Mouse (Mus musculus): ENCODE measurements at regions not wholly inside any gene's neighbourhood (a gene's known extent, or its start where the extent isn't known, plus 50 kb on each side); places are given as distances from the start of the nearest gene placed in this dataset.
"Not testable (repeated sequence)": the region's sequence is repeated elsewhere in the genome, so short reads cannot be mapped to it uniquely, and the experiment has no call there.

DNA sequence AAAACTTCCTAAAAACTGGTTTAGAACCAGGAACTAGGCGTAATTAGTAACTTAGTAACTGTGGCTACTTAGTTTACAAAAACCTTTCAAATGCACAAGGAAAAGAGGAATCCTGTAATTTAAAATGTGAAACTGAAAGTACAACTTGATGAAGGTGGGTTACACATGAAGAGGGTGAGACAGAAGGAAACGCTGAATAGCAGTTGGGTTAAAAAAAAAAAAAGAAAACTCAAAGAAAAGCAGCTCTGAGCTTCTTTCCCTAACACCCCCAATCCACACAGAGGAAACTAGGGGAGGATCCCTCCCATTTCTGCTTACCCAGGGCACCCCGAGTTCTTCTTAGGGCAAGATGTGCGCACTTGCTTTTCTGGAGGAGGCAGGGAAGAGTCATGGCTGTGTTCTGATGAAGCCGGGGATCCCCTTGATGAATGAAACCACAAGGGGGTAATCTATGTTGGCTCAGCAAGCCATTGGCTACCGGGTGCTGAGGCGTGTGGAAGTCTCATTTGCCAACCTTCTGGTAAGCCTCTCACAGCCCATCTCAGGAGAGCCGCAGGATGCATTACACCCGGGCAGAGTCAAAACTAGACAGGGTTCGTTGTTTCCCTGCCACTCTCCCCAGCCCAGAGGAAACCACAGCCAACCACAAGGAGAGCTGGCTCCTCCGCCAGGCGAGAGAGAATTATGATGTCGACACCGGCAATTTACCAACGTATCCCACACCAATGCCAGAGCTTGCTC is 167.4 kb upstream of the Klf14 start:
- intact Hi-C loops (cut with DNase I), result no loop called here
- no peak for DNase-seq

DNA sequence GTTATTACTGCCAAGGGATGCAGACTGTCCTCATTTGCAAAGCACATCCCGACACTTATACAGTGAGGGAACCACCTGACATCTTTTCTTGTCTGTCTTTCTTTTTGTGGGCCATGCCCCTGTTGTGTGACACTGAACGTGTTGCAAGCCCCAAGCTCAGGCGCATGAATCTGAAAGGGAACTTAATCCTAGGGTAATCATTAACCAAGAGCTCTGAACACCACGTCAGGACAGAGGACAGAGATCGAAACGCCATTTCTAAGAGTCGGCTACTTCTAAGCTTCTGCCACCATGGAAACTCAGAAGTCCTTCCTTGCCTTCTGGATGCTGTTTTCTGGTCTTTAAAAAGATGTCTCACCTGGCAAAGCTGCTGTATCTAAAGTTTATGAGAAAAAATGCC is 170.3 kb upstream of the Klf14 start:
- intact Hi-C loops (cut with DNase I), result no loop called here
- no peak for DNase-seq

DNA sequence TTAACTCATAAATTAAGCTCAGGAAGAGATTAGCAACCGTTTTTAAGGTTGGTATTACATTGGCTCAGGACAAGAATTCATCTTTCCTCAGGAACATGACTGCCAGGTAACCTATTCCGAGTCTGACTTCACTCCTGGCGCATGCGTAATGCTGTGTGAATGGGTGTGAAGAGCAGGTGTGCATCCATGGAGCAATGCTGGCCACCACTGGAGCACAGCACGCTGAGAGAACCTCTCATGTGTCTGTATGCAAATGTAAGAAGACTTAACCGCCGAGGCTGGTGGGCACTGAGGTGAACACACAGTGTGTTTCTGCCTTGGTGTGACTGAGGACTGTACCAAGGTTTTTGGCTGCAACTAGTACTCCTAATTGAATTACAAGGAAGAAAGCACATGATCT is 171.1 kb upstream of the Klf14 start:
- no peak for DNase-seq
- intact Hi-C loops (cut with DNase I), result no loop called here

DNA sequence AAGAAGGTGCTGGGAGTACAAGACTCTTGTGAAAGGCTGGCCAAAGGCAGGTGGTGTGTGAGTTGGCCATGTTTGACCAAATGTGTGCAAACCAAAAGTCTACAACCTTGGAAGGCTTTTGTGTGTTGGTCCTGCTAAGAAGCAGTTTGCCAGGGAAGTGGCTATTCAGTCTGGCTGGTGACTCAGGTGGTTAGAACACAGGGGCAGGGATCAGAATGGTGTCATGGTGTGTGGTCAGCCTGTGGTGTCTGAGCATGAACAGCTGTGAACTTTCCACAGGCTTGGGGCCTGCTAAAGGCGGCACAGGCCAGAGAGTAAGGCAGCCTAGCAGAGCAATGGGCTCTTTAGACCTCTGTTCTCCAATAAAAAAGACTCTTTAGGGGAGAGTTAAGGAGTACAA is 171.6 kb upstream of the Klf14 start:
- no peak for DNase-seq
- intact Hi-C loops (cut with DNase I), result no loop called here

DNA sequence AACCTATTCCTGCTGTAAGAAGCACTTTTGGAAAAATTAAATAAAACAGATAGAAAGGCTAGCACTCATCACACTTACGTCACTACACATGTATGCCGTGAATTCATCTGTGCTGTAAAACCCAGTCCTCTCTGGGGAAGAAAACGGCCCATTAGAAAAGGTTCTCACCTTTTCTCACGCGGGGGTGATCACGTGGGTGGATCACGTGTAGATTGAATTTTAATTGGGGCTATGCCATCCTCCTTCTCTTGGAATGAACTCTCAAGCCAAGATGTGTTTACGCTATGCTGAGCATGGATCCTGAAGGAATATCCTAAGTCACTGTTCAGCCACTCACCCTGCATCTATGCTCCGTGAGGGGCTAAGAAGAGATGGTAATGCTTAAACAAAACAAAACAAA is 172.8 kb upstream of the Klf14 start:
- no peak for DNase-seq
- intact Hi-C loops (cut with DNase I), result no loop called here

DNA sequence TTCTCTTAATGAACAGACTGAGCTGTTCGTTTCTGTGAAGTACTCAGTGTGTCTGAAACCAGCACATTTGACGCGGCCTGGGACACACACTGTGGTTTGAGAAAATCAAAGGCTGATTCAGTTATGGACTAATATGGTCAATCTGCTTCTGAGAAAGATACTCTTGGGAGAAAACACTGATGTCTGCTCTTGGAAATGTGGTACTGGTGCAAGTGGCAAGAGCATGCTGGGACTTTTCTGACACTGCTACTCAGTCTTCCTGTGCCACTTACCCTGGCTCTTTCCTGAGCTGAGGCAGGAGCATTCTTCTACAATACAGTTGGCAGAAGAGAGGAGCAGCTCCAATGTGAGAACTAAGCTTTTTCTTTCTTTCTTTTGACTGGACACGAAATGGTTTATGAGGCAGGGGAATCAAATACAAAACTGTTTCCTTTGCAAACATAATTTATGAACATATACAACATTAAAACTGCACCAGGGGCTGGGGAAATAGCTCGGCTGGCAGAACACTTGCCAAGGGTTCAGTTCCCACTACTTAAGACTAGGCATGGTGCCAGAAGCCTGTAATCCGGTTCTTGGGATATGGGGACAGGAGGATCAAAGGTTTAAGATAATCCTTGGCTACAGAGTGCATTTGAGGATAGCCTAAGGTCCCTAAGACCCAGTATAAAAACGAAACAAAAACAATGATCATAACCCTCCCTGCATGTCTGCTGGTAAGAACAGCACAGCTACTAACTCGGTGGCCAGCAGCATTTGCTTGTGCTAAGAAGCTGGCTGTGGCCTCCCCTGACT is 173.7 kb upstream of the Klf14 start:
- DNase-seq, result no peak
- intact Hi-C loops (cut with DNase I), result no loop called here

DNA sequence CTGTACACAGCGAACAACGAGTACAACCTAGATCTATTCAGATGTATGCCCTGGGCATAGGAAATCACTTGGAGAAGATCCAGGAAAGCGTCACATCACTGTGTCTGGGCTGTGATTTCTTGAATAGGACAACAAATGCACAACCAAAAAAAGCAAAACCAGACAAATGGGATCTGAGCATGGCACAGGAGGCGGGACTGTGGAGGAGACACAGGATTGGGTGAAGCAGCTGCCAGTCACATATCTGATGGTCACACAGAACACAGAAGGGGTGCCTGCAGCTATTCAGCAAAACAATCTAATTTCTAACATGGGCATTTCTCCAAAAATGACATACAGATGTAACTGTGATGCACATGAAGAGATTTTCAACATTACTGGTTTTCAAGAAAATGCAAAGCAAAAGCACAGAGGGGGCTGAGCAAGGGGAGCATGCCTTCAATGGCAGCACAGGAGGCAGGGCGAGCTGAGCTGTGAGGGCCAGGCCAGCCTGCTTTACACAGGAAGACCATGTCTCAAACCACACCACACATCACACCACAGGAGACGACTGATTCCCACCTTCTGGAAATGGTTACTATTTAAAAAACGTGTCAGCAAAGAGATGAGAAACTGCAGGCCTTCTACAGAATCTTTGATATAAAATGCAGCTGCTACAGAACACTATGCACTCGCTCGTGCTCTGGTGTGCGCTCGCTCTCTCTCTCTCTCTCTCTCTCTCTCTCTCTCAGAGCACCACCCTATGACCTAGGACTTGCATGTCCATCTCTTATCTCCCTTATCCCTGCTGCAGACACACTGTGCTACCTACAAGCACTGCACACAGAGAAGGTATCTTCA is 175.2 kb upstream of the Klf14 start:
- DNase-seq, result no peak
- intact Hi-C loops (cut with DNase I), result no loop called here

DNA sequence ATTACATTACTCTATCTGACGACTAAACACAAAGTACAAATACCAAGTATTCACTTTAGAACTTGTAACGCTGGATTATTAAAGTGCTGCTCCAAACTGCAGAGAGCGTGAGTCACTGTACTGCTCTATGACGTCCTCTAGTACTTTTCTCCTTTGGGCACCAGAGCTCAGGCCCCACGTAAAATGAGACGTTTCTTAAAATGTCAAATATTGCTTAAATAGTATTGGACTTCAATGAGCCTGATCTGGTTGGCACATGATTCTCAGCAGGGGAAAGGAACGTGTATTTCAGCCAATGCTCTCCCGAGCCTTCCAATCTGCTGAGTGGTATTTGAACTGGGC is 175.8 kb upstream of the Klf14 start:
- intact Hi-C loops (cut with DNase I), result loop anchor here (5.0 kb wide), 1 partner anchor 57 kb away; no protein-coding TSS in a partner anchor
- no peak for DNase-seq

DNA sequence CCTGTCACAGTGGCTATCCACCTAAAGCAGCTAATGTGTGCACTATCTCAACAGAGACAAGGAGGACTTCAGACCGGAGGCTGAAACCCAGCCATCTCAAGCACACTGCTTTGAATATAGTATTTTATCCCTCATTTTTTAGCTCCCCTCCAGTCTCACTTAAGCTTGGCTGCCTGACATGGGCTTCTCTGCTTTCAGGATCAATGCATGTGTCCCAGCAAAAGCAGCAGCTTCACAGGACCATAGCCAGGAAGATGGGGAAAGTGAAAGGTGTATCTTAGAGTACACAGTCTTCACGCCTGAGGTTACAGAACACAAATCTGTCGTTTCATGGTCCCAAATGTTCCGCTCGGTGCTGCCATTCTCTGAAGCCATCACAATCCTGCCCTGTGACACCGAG is 176.7 kb upstream of the Klf14 start:
- no peak for DNase-seq
- intact Hi-C loops (cut with DNase I), result loop anchor here (5.0 kb wide), 1 partner anchor 58 kb away; no protein-coding TSS in a partner anchor

DNA sequence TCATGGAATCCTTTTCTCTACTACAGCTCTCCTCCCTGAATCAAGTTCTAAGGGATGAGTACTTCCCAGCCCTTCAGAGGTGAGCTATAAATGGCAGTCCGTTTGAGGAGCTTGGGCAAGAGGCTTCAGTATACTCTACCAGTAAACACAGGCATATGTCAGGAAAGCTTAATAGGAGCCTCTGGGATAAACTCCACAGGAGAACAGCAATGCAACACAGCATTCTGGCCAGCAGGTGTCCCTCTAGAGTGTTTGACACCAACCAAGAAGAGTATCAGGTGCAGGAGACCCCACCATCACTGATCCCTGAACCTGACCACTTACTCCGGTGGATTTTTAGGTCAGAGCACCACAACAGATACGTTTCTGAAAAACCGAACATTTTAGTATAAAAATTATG is 178.0 kb upstream of the Klf14 start:
- peak; percentile 79 to 81 for DNase-seq
- intact Hi-C loops (cut with DNase I), result loop anchor here (5.0 kb wide), 1 partner anchor 60 kb away; no protein-coding TSS in a partner anchor

DNA sequence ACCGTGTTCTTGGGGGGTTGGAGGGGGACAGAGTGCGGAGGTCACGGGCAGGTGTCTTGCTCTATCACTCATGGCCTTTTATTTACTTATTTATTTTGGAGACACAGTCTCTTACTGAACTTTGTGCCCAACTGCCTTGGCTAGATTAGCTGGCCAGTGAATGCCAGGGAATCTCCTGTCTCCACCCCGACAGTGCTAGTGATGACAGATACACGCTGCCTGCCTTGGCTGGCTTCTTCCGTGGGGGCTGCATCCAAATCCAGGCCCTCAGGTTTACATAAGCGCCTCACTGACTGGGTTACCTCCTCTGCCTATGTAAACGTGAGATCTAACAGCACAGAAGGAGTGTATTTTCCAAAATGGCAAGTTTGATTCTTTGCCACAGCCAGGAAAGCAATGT is 178.5 kb upstream of the Klf14 start:
- DNase-seq, result peak; percentile 74 to 75
- intact Hi-C loops (cut with DNase I), result loop anchor here (5.0 kb wide), 1 partner anchor 60 kb away; no protein-coding TSS in a partner anchor

DNA sequence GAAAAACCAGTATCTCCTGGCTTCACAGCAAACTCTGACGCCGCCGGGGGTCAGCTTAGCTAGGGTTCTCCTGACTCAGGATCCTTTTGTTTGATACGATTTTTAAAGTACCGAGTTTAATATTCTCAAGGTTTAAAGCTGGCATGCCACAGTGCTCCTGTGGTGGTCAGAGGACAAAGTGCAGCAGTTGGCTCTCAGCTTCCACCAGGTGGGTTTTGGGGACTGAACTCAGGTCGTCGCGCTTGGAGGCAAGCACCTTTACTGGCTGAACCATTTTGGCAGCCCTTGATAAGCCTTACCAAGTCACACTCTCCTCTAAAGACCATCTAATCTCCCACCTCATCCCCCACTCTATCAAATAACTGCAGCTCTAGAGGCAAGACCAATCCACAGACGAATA is 181.1 kb upstream of the Klf14 start:
- intact Hi-C loops (cut with DNase I), result loop anchor here (2.0 to 5.0 kb wide), 2 partner anchors 17 to 63 kb away; no protein-coding TSS in a partner anchor
- no peak for DNase-seq

DNA sequence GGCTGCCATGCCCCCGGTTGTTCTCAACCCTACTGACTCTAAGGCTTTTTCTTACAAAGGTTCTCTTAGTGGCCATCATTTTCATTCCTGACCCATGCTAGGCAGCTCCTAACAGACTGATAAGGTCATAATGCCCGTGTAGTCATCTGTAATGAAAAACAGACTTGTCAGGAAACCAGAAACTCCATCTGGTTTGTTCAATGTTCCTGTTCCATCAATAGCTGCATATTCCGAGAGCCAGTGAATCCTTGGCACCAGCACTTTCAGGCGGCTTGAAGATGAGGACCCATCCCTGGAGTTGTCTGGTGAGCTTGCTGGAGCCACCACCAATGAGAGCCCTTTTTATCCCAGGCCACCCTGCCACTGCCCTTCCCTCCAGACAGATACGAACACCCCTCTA is 181.7 kb upstream of the Klf14 start:
- intact Hi-C loops (cut with DNase I), result loop anchor here (2.0 kb wide), 1 partner anchor 16 kb away; no protein-coding TSS in a partner anchor

DNA sequence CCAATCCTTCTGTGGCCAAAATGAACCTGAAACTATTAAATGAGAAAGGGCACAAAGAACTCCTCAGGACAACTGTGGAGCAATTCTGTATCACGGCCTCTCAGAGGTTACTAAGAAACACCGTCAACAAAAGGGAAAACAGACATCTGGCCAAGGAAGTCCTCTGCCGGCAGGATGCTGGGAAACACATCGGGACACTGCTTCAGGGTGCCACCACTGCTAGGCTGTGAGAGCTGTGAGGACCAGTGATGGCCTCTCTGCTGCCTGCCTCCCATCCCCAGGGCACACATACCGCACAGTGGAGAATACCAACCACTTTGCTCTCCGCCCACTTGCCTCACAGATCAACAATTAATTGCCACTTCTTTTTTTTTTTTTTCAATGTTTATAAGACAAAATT is 182.6 kb upstream of the Klf14 start:
- DNase-seq, result peak; percentile 69 to 77
- intact Hi-C loops (cut with DNase I), result loop anchor here (2.0 kb wide), 1 partner anchor 15 kb away; no protein-coding TSS in a partner anchor

More for the DNA sequence above, 181.7 kb upstream of the Klf14 start:
- DNase-seq, result no peak

DNA sequence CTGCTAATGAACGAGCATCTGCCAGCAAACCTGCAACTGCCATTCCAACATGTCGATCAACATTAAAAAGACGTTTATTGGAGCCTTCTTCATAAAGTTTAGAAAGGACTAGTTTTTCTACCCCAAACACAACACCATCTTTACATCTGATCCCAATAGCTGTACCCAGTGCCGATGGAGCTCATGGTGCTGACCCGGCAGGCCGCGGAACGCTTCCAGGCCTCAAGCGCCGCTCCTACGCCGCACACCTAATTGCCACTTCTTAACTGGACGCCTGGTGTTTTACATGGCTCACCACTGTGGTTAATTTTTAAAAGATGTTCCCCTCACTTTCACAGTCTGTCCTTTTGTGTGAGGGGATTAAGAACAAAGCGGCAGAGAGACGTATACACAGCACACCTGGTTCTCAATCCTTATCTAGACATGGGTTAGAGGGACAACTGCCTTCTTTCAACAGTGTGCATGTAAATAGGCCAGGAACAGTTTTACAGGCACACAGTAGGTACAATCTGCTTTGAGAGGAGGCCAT is 183.7 kb upstream of the Klf14 start:
- intact Hi-C loops (cut with DNase I); DNase-seq: not testable (repeated sequence)

DNA sequence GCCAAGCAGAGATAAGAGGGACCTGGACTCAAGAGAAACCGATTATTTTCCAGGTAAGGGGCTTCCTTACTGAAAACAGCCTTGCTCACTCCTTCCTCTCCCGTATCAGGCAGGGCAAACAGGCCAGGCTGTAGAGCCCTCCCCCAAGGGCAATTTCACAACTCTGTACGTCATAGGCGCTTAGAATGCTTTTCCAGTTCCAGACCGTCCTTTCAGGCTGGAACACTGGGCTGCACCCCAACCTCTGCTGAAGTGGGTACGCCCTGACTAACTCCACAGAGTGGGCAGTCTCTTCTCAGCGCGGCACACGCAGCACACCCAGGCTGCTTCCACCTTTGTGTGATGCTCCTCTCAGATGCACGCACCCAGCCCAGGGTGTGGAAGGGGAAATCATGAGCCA is 186.8 kb upstream of the Klf14 start:
- no peak for DNase-seq
- intact Hi-C loops (cut with DNase I), result no loop called here

DNA sequence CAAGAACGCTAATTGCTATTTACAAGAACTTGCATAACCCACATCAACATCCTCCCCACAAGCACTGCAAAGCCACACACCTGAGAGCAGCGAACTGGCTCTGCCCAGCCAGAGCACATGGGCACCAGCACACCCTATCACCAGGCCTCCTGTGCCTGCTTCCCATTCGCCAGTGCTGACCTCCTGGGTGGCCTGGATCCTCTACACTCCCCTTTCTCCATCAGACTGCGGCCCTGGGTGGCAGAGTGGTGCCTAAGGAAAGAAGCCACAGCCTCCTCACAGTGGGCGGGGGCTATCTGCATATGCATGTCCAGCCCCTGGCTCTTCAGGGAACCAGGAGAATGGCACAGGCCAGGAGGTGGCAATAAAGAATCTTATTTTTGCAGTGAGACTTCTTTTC is 187.9 kb upstream of the Klf14 start:
- intact Hi-C loops (cut with DNase I), result no loop called here
- DNase-seq, result no peak

DNA sequence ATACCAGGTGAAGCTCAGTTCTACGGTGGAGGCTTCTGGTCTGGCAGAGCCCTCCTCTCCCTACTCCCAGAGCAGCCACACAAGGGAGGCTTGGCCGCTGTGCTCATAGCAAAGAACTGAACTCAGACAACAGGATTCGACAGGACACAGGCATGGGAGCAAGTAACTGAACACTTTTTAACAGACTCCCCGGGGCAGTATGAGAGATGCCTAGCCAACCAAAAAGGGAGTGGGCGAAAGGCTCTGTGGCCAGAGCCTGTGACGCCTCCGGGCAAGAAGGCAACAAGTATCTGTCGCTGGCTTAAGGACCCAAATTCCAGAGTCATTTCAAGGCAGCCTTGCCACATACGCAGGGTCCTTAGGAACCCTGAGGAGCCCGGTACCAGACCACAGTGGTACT is 188.8 kb upstream of the Klf14 start:
- intact Hi-C loops (cut with DNase I), result no loop called here
- DNase-seq, result no peak

DNA sequence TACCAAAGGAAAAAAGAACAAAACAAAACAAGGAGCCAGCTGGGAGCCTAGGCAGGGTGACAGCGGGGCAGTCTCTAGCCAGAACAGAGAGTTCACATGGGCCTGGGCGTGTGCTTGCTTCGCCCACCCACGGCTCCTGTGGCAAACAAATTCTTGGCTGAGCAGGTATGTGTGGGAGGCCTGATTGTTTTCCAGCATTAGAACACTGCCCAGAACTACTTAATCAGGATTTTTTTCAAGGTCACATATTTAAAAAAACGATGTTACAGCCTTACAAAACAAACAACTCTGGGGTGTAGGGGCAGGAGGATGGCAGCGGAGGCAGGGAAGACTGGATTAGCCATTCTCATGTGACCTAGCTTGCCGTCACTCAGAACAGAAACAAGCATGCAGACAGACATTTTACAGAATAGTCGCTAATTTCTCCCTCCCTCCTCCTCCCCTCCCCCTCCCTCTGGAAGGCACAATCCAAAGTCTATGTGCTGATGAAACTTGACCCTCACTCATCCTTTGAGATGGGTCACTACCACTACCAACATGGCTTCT is 189.5 kb upstream of the Klf14 start:
- intact Hi-C loops (cut with DNase I), result no loop called here

DNA sequence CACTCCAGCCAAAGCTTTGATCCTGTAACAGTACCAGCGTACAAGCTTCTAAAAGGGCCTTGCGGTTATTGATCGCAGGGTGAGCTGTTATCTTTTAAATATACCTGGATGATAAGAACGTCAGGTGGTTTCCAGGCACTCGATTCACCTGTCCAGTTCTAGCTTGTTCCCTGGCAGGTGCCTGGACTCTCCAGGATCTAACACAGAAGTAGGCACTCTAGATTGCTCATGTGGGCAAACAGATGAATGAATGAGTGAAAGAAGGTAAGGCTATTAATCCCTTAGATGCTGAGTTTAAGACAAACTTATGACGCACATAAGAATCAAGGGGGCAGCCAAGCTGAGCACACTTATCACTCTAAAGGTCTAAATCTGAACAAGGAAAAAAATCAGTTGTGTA is 190.3 kb upstream of the Klf14 start:
- intact Hi-C loops (cut with DNase I), result no loop called here
- DNase-seq, result no peak

More for the DNA sequence above, 189.5 kb upstream of the Klf14 start:
- peak; percentile 52 to 55 for DNase-seq
